Comparison of ENCODE assay signal across 10 mouse cellular contexts in genomic region chr6:83690277-83690676, GRCm38 (mm10). TPM values are rescaled to one million over a fixed set of nuclear protein-coding genes. Genes with fewer than 3 reads are reported as not detected.
DNase-seq lines count a peak whose midpoint lies in the region; ATAC-seq lines count a peak whose summit lies in the region.
"Had no signal": no experiment of that assay in that cellular context is flagged by ENCODE, and none has a peak within 500 bp of the region (broad histone marks: within the 10 kb centered on the region; RNA-seq: fewer than 3 reads in every experiment).

No protein-coding gene starts in this region.

- 24% methylated on average over 4 of the region's 5 CpGs for WGBS in liver, embryonic 12.5 days (ENCODE audit: insufficient replicate concordance)
- WGBS in intestine, embryonic 16.5 days, result 27% methylated on average over 4 of the region's 5 CpGs

- no peaks in the 10 kb centered on the region for H3K36me3 ChIP-seq in liver, embryonic 12.5 days
- H3K36me3 ChIP-seq in intestine, embryonic 16.5 days (ENCODE audit: control insufficient read depth, insufficient read depth, low read length), result no peaks in the 10 kb centered on the region
- H3K36me3 ChIP-seq: hindbrain, embryonic 15.5 days had no signal

- no peak for ATAC-seq in liver, embryonic 12.5 days
- peak; percentile 71; the same call in 1 of the 2 replicates for ATAC-seq in megakaryocyte-erythroid progenitor cell, adult 5-6 weeks (replicated peaks; ENCODE audit: low FRiP score, low TSS enrichment, poor library complexity, severe bottlenecking)
- no peak for ATAC-seq in intestine, embryonic 16.5 days

- no peak overlapping the region for H3K4me3 ChIP-seq in liver, embryonic 12.5 days
- no peak overlapping the region for H3K4me3 ChIP-seq in intestine, embryonic 16.5 days (ENCODE audit: low read length)
- H3K4me3 ChIP-seq: hindbrain, embryonic 15.5 days had no signal

- no peak overlapping the region for H3K4me2 ChIP-seq in liver, embryonic 12.5 days
- no peak overlapping the region for H3K4me2 ChIP-seq in intestine, embryonic 16.5 days (ENCODE audit: low read depth, low read length)
- H3K4me2 ChIP-seq: hindbrain, embryonic 15.5 days had no signal

- peaks cover 90% of the 10 kb centered on the region for H3K27me3 ChIP-seq in liver, embryonic 12.5 days (replicated peaks)
- peaks cover 52% of the 10 kb centered on the region for H3K27me3 ChIP-seq in intestine, embryonic 16.5 days (replicated peaks; ENCODE audit: control insufficient read depth, insufficient read depth, low read length)

- H3K4me1 ChIP-seq in liver, embryonic 12.5 days, result no peaks in the 10 kb centered on the region
- H3K4me1 ChIP-seq in intestine, embryonic 16.5 days (ENCODE audit: control insufficient read depth, insufficient read depth, low read length), result no peaks in the 10 kb centered on the region
- H3K4me1 ChIP-seq: hindbrain, embryonic 15.5 days had no signal

- H3K27ac ChIP-seq in liver, embryonic 12.5 days, result no peak overlapping the region
- H3K27ac ChIP-seq in intestine, embryonic 16.5 days (ENCODE audit: low read length), result no peak overlapping the region
- H3K27ac ChIP-seq: hindbrain, embryonic 15.5 days had no signal

- no peaks in the 10 kb centered on the region for H3K9me3 ChIP-seq in liver, embryonic 12.5 days (replicated peaks)
- H3K9me3 ChIP-seq in intestine, embryonic 16.5 days (ENCODE audit: control insufficient read depth, low read length), result no peaks in the 10 kb centered on the region
- H3K9me3 ChIP-seq: hindbrain, embryonic 15.5 days had no signal

- no peak overlapping the region for H3K9ac ChIP-seq in liver, embryonic 12.5 days
- H3K9ac ChIP-seq in intestine, embryonic 16.5 days (ENCODE audit: low read depth, low read length), result no peak overlapping the region
- H3K9ac ChIP-seq: hindbrain, embryonic 15.5 days had no signal

- peak; percentile 29 for DNase-seq in cerebellum, adult 9-10 months
- no peak for DNase-seq in cerebellum, adult 11 months
- DNase-seq in liver, result peak; percentile 29
- DNase-seq in adrenal gland, postnatal 36 days, result peak; percentile 43 to 47
- DNase-seq in induced T-regulatory cell, adult 2 months (ENCODE audit: low read depth), result peak; percentile 80

RNA-seq across cellular contexts. Expression of gene Cd207, which starts 12.6 kb away (rescaled TPM):
- polyA plus RNA-seq in liver, embryonic 12.5 days (2016; fragmentation: Nextera tagmentation; extraction: Ambion mirVana), result 0.11 TPM in 1 of 2 replicates, not detected in the other
- under 1 TPM in 1 of 2 experiments, not detected in 1; 0.20 TPM for total RNA-seq in adrenal gland, postnatal 36 days (2021)
- not detected in 2 replicates for total RNA-seq in megakaryocyte-erythroid progenitor cell, adult 5-6 weeks (2014; fragmentation: Nextera tagmentation)
- not detected in 2 replicates for total RNA-seq in megakaryocyte-erythroid progenitor cell, adult 5-6 weeks (2017)
- not detected in 2 replicates for polyA plus RNA-seq in intestine, embryonic 16.5 days (2015; fragmentation: Nextera tagmentation; extraction: Ambion mirVana)
- polyA plus RNA-seq: hindbrain, embryonic 15.5 days; neural tube, embryonic 14.5 days had no signal

RNA-seq across cellular contexts. Expression of gene Vax2, which starts 20.8 kb away (rescaled TPM):
- polyA plus RNA-seq in liver, embryonic 12.5 days (2016; fragmentation: Nextera tagmentation; extraction: Ambion mirVana), result not detected in 2 replicates
- not detected for total RNA-seq in adrenal gland, postnatal 36 days (2021)
- not detected in 2 replicates for total RNA-seq in megakaryocyte-erythroid progenitor cell, adult 5-6 weeks (2014; fragmentation: Nextera tagmentation)
- not detected in 2 replicates for total RNA-seq in megakaryocyte-erythroid progenitor cell, adult 5-6 weeks (2017)
- not detected in 2 replicates for polyA plus RNA-seq in intestine, embryonic 16.5 days (2015; fragmentation: Nextera tagmentation; extraction: Ambion mirVana)
- polyA plus RNA-seq: hindbrain, embryonic 15.5 days; neural tube, embryonic 14.5 days had no signal

RNA-seq across cellular contexts. Expression of gene Clec4f, which starts 34.3 kb away (rescaled TPM):
- 2.1 and 2.9 TPM in 2 replicates for polyA plus RNA-seq in liver, embryonic 12.5 days (2016; fragmentation: Nextera tagmentation; extraction: Ambion mirVana)
- not detected for total RNA-seq in adrenal gland, postnatal 36 days (2021)
- not detected in 2 replicates for total RNA-seq in megakaryocyte-erythroid progenitor cell, adult 5-6 weeks (2014; fragmentation: Nextera tagmentation)
- not detected in 2 replicates for total RNA-seq in megakaryocyte-erythroid progenitor cell, adult 5-6 weeks (2017)
- 0.12 and 0.32 TPM in 2 replicates for polyA plus RNA-seq in intestine, embryonic 16.5 days (2015; fragmentation: Nextera tagmentation; extraction: Ambion mirVana)
- polyA plus RNA-seq: hindbrain, embryonic 15.5 days had no signal

RNA-seq across cellular contexts. Expression of gene Atp6v1b1, which starts 52.5 kb away (rescaled TPM):
- polyA plus RNA-seq in liver, embryonic 12.5 days (2016; fragmentation: Nextera tagmentation; extraction: Ambion mirVana), result not detected in 2 replicates
- total RNA-seq in adrenal gland, postnatal 36 days (2021), result not detected
- not detected in 2 replicates for total RNA-seq in megakaryocyte-erythroid progenitor cell, adult 5-6 weeks (2014; fragmentation: Nextera tagmentation)
- not detected in 2 replicates for total RNA-seq in megakaryocyte-erythroid progenitor cell, adult 5-6 weeks (2017)
- not detected in 2 replicates for polyA plus RNA-seq in intestine, embryonic 16.5 days (2015; fragmentation: Nextera tagmentation; extraction: Ambion mirVana)
- polyA plus RNA-seq: hindbrain, embryonic 15.5 days; neural tube, embryonic 14.5 days had no signal
